Mouse (Mus musculus) splenic B cell, adult 2 months (primary cell): ENCODE results near the gene Spsb1.

Experiments
- DNase-seq: peaks from one replicate; pipeline ENCODE4 v3.0.0-alpha.2; 2011; ENCODE audit warnings: low read depth, low spot score
- H3K27me3 ChIP-seq: 2 replicates; pipeline ENCODE4 v1.6.1; 2012; ENCODE audit warnings: mild to moderate bottlenecking, low read length, moderate library complexity, mixed read lengths; ENCODE audit not compliant: control insufficient read depth, poor library complexity, insufficient read depth, severe bottlenecking
- H3K36me3 ChIP-seq: 2 replicates; pipeline ENCODE4 v1.6.1; 2012; ENCODE audit warnings: mild to moderate bottlenecking, low read length, moderate library complexity, mixed read lengths; ENCODE audit not compliant: control insufficient read depth, poor library complexity, insufficient read depth, severe bottlenecking

Gene Spsb1

GRCm38 (mm10) chr4:149971393-149971792, 16.6 kb upstream of the Spsb1 start:
- H3K36me3 ChIP-seq: no peaks in the 10 kb centered on the region
- DNase-seq: no peak
- H3K27me3 ChIP-seq: peaks cover 2% of the 10 kb centered on the region; the same call in 1 of the 2 replicates

- no peak for DNase-seq
- no peaks in the 10 kb centered on the region for H3K36me3 ChIP-seq
- H3K27me3 ChIP-seq: peaks cover 2% of the 10 kb centered on the region; the same call in 1 of the 2 replicates
These were observed 13.7 kb upstream of the Spsb1 start for GRCm38 (mm10) chr4:149968526-149968925.

GRCm38 (mm10) chr4:149966963-149967362, 12.1 kb upstream of the Spsb1 start:
- DNase-seq: no peak
- Histone ChIP-seq H3K36me3 (no peaks in the 10 kb centered on the region), H3K27me3 (peaks cover 2% of the 10 kb centered on the region; the same call in 1 of the 2 replicates)

- Histone ChIP-seq H3K36me3 (no peaks in the 10 kb centered on the region), H3K27me3 (peaks cover 2% of the 10 kb centered on the region; the same call in 1 of the 2 replicates)
- no peak for DNase-seq
These were observed 11.4 kb upstream of the Spsb1 start for GRCm38 (mm10) chr4:149966252-149966651.

- Histone ChIP-seq H3K36me3 (no peaks in the 10 kb centered on the region), H3K27me3 (peaks cover 2% of the 10 kb centered on the region; the same call in 1 of the 2 replicates)
- DNase-seq: no peak
These were observed 10.8 kb upstream of the Spsb1 start for GRCm38 (mm10) chr4:149965672-149966071.

- no peak for DNase-seq
- H3K36me3 ChIP-seq: no peaks in the 10 kb centered on the region
- peaks cover 2% of the 10 kb centered on the region; the same call in 1 of the 2 replicates for H3K27me3 ChIP-seq
These were observed 10.4 kb upstream of the Spsb1 start for GRCm38 (mm10) chr4:149965242-149965641.

- DNase-seq: no peak
- Histone ChIP-seq H3K36me3 (no peaks in the 10 kb centered on the region), H3K27me3 (peaks cover 2% of the 10 kb centered on the region; the same call in 1 of the 2 replicates)
These were observed 9.9 kb upstream of the Spsb1 start for GRCm38 (mm10) chr4:149964770-149965169.

- DNase-seq: no peak
- no peaks in the 10 kb centered on the region for H3K36me3 ChIP-seq
- H3K27me3 ChIP-seq: peaks cover 2% of the 10 kb centered on the region; the same call in 1 of the 2 replicates
These were observed 9.4 kb upstream of the Spsb1 start for GRCm38 (mm10) chr4:149964285-149964684.

GRCm38 (mm10) chr4:149960391-149960790, 5.5 kb upstream of the Spsb1 start:
- no peaks in the 10 kb centered on the region for H3K36me3 ChIP-seq
- no peaks in the 10 kb centered on the region for H3K27me3 ChIP-seq

GRCm38 (mm10) chr4:149959816-149960215, 5.0 kb upstream of the Spsb1 start:
- Histone ChIP-seq H3K27me3 (no peaks in the 10 kb centered on the region), H3K36me3 (no peaks in the 10 kb centered on the region)
- DNase-seq: no peak

More at GRCm38 (mm10) chr4:149960391-149960790, 5.5 kb upstream of the Spsb1 start:
- DNase-seq: no peak

- Histone ChIP-seq H3K27me3 (no peaks in the 10 kb centered on the region), H3K36me3 (no peaks in the 10 kb centered on the region)
- peak; percentile 88 for DNase-seq
These were observed 3.7 kb upstream of the Spsb1 start for GRCm38 (mm10) chr4:149958566-149958965.

- Histone ChIP-seq H3K27me3 (no peaks in the 10 kb centered on the region), H3K36me3 (no peaks in the 10 kb centered on the region)
- no peak for DNase-seq
These were observed 1.2 kb upstream of the Spsb1 start for GRCm38 (mm10) chr4:149956048-149956447.

- DNase-seq: no peak
- Histone ChIP-seq H3K36me3 (no peaks in the 10 kb centered on the region), H3K27me3 (no peaks in the 10 kb centered on the region)
These were observed 788 bp upstream of the Spsb1 start for GRCm38 (mm10) chr4:149955631-149956030.

GRCm38 (mm10) chr4:149953621-149954481, 992 bp downstream of the Spsb1 start:
- H3K36me3 ChIP-seq: no peaks in the 10 kb centered on the region
- DNase-seq: peak; percentile 23
- no peaks in the 10 kb centered on the region for H3K27me3 ChIP-seq

GRCm38 (mm10) chr4:149952201-149952600, 2.6 kb downstream of the Spsb1 start:
- no peaks in the 10 kb centered on the region for H3K36me3 ChIP-seq
- DNase-seq: no peak
- no peaks in the 10 kb centered on the region for H3K27me3 ChIP-seq
